Mouse (Mus musculus) T-helper 2 cell (primary cell): ENCODE results near the gene Mrln.

ENCODE experiments used
- in situ Hi-C: fragments of 300-600 bp; cut with MboI, MseI; formaldehyde crosslinking; loops from one replicate; pipeline ENCODE4 v1.15.1; 2025; ENCODE audit warnings: high pct_unique_total_duplicates

The Mrln gene

DNA sequence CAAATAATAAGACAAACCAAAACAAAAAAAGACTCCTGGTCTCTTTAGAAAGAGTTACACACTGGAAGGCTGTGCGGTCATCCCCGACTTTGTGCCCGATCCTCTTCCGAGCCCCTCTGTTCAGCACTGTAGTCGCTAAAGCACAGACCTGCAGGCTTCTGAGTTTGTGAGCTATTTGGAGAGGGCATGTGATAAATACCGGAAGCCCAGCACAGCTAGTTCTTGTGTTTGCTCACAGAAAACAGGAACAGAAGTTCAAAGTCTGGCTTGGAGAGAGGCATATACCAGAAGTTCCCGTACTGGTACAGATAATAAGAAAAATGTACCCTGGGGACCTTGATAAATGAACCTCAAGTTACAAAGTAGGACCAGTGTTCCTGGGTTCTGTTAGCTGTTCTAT is 9.2 kb upstream of the Mrln start:
- in situ Hi-C loops: no loop called here

DNA sequence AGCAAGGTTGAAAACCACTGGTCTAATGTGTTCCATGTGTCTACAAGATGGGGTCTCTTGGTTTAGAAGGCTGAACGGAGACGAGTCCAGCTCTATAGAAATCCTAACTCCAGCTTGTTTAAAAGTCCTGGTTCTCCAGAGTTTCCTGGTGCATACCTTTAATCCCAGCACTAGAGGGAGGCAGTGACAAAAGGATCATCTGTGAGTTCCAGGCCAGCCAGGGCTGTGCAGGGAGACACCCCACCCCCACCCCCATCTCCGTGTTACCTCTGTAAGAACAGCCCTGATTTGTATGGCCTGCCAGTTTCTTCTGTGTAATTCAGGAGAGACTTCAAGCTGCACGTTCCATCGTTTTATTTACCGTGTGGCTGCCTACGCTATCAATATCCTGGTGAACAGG is 8.7 kb upstream of the Mrln start:
- in situ Hi-C loops: no loop called here

DNA sequence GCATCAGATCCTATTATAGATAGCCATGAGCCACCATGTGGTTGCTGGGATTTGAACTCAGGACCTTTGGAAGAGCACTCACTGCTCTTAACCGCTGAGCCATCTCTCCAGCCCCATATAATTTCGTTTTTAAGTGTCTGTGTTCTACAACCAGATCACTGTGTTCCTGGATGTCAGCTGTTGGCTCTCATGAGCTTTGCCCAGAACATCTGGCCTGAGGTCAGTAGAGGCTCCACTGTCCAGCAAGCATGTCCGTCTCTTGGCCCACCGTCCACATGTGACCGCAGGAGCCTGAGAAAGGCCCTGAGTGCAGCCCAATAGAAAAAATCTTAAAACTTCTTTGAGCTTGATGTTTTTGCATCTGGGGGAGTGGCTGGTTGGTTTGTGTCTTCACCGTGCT is 7.8 kb upstream of the Mrln start:
- in situ Hi-C loops: no loop called here

DNA sequence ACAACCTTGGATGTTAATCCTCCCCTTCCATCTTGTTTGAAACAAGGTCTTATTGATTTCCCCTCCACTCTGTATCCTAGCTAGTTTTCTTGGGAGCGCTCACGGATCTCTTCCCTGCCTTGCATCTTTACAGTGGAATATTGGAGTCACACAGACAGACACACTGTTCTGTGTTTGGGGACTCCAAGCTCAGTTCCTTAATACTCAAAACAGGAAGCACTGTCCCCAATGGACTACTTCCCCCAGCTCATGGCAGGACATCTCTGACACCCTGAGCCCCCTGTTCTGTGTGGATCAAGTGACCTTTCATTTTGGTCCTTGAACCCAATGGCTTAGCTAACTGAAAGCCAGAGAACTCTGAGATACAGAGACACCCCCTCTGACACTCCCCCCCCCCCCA is 6.9 kb upstream of the Mrln start:
- in situ Hi-C loops: no loop called here

DNA sequence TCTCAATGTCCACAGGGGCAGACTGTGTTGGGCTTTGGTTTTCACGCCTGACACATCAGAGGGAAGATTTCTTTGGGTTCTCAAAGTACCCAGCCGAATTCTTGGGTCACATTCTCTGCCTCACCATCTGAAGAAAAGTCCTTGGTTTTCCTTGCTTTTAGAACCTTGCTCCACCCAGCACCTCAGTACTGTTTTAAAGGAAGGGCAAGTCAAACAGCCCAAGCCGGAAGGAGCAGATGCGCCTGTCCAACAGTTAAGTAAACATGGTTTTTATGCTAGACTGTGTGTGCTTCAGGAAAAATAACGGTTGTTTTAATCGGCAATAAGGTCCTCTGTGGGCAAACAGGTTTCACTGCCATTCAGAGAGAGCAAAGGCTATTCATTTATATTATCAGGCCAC is 6.5 kb upstream of the Mrln start:
- in situ Hi-C loops: no loop called here

- in situ Hi-C loops: no loop called here
Measured at GRCm38 (mm10) chr10:70198951-70199463, 5.5 kb upstream of the Mrln start.

DNA sequence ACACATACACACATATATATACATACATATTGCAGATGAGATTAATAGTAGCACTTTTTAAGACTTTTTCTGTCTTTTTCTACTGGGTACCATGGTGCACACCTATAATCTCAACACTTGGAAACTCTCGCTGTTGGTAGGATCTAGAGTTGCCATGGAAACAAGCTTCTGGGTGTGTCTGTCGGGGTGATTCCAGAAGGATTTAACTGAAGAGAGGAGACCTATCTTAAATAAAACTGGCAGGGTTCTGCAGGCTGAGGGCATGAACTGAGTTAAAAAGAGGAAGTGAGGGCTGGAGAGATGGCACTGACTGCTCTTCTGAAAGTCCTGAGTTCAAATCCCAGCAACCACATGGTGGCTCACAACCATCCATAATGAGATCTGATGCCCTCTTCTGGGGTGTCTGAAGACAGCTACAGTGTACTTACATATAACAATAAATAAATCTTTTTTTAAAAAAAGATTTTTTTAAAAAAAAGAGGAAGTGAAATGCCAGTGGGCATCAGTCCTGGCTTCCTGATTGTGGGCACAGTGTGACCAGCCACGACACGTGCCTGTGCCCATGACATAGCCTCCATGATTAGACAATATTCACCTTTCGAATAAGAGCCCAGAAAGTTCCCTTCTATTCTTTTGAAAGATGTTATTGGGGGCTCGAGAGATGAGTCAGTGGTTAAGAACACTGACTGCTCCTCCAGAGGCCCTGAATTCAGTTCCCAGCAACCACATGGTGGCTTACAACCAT is 4.8 kb upstream of the Mrln start:
- in situ Hi-C loops: no loop called here

DNA sequence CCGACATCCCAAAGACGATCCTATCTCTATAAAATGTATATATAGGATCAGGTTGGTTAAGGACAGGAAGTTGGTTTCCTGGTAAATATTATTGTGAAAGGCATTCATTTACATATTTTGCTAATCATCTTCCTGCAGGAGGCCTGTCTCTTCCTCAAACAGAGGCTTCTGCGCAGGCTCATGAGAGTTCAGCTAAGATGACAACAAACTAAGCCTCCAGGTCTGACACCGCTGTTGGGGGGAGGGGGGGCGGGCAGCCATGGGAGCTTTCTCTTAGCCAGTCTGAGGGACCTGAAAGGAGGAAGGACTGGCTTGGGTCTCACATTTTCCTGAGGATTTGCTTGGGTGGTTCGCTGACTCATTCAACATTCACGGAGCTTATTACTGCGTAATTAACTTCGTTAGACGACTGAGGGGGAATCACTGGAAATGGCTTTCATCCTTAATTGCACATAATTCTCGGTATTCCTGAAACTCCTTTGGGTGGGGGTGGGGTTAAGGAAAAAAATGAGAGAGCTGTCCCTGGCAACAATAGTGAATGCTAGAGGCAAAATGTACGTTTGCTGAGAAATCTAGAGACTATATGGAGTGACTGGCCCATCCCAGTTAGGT is 3.5 kb upstream of the Mrln start:
- in situ Hi-C loops: no loop called here

DNA sequence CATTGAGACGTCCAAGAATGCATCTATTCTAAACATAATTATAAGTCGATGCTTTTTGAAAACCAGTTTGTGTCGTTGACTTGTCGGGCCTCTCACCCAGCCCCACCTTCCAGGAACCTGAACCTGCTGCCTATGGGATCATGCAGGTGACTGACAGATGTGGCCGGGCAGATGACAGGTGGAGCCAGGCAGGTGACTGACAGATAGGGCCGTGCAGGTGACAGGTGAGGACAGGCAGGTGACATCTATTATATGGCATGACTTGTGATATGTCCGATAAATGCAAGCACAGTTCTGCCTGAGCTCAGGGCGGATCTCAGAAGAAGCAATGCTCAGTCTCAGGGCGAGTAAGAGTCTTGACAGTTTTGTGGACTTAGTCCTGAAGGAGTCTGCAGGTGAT is 6.8 kb downstream of the Mrln start:
- in situ Hi-C loops: no loop called here

DNA sequence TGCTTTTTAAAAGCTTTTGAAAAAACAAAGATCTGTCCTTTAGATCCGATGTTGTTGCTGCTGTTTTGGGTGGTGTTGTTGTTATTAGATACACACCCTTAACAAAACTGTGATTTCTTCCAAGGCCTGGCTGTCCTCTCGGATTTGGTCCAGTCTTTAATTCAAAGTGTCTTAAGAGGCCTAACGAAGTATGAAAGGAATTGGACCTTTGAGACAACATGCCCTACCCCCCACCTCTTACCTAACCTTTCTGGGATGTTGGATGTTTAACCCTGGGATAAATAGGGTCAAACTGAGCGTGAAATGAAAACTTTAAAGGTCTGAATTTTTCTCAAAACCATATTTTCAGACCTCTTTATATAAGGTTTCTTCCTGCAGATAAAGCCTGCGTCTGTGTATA is 16.5 kb downstream of the Mrln start:
- in situ Hi-C loops: loop anchor here (10.0 kb wide), 1 partner anchor 1366 kb away; no protein-coding TSS in a partner anchor

DNA sequence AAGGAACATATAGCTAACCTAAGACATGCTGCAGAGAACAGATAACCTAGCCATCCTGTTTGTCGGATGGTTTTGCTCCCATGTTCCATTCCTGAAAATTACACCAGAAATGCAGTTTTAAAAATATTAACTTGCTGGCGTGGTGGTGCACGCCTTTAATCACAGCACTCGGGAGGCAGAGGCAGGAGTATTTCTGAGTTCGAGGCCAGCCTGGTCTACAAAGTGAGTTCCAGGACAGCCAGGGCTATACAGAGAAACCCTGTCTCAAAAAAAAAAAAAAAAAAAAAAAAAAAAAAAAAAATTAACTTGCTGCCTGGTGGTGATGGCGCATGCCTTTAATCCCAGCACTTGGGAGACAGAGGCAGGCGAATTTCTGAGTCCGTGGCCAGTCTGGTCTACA is 17.8 kb downstream of the Mrln start:
- in situ Hi-C loops: loop anchor here (10.0 kb wide), 1 partner anchor 1367 kb away; no protein-coding TSS in a partner anchor

DNA sequence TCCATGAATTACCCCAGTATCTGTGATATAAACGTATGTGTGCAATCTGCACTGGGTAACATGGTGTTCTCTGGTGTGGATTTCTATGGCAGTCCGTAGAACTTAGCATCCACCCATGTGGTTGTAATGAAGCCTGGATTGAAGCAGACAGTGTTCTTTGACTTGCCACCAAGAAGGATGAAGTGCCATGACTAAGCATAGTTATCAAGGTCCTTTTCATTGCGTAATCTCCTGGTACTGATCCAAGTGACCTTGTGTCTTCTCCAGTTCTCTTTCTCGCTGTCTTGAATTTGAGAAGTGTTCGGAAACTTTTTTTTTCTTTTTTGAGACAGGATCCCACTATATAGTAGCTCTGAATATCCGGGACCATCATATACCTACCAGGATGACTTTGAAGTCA is 20.1 kb downstream of the Mrln start:
- in situ Hi-C loops: loop anchor here (10.0 kb wide), 1 partner anchor 1370 kb away; no protein-coding TSS in a partner anchor

DNA sequence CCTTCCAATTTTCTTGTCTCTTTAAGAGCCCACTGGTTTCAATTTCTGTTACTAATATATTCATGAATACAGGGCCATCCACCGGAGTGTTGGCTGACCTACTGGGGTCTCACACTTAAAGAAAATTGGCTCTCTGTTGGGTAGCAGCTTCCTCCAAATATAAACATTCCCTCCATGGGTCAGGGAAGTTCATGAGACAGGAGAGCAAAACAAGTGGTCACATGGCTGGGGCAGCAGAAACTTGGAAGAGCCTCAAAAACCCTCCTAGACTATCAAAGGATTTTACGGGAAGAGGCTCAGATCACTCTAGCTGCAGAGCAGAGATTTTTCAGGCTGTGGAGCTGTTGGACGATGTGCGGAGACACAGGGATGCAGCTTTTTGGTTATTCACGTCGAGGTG is 21.3 kb downstream of the Mrln start:
- in situ Hi-C loops: loop anchor here (10.0 kb wide), 1 partner anchor 1371 kb away; no protein-coding TSS in a partner anchor

DNA sequence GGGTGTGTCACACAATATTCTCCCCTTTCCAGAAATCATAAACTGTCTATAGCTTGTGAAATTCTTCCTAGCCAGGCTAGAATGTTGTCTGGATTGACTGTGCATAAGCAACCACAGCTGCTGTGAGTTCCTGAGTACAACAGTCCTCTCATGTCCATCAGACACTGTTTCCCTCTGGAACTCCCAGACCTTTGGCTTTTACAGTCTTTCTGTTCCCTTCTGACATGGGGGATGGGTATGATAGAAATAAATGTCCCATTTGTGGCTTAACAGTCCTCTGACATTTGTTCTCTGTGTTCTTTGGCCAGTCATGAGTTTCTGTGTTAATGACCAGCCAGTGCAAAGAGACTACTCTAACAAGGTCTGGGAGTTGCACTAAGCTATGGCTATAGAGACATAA is 22.1 kb downstream of the Mrln start:
- in situ Hi-C loops: loop anchor here (10.0 kb wide), 1 partner anchor 1372 kb away; no protein-coding TSS in a partner anchor

- in situ Hi-C loops: no loop called here
Measured at GRCm38 (mm10) chr10:70230352-70230751, 25.9 kb downstream of the Mrln start.

DNA sequence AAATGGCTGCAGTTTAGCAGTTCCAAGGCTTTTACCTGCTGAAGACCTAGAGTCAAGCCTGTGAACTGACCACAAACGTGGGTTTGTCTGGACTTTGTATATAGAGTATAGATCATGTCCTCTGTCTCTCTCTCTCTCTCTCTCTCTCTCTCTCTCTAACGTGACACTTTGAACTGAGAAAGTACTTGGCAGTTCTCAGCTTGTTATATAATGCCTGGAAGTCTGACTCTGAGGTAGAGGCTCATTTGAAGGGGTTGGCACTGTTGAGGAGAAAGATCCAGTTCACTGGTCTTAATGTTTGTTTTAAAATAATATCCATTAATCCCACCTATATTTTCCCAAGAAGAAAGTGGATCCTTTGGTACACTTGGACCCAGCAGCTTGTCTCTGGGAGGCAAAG is 33.5 kb downstream of the Mrln start:
- in situ Hi-C loops: no loop called here

- in situ Hi-C loops: no loop called here
Measured at GRCm38 (mm10) chr10:70242751-70243444, 38.4 kb downstream of the Mrln start.

DNA sequence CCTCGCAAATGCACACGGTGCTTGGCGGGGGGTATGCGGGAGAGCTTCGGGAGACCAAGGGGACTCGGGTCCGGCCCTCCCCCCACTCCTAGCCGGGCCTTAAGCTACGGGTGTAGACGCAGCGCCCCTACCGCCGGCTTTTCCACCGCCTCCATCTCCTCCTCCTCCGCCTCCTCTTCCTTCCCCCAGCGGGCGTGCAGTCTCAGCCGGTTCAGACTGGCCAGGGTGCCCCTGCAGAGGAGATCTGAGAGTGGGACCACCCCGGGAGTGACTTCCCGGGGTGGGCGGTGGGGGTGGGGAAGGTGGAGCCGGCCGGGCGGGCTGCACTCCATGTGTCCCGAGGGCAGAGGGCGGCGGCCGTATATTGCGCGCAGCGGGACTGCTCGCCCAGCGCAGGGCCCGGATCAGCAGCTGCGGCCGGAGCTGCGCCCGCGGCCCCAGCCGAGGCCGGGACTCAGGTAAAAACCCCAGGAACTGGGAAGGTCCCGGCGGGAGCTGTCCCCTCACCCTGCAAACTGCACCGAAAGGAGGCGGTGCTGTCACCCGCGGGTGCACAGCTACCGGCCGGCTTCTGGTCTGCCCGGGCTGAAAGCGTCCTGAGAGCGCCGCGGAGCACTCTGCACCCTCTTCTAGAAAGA is 40.6 kb downstream of the Mrln start, which contains the start of gene Slc16a9:
TSS of gene Slc16a9 (plus strand) at position 180 of the 638 bp plus-strand sequence.
- in situ Hi-C loops: no loop called here

GRCm38 (mm10) chr10:70245559-70245945 is 41.1 kb downstream of the Mrln start:
- in situ Hi-C loops: no loop called here

DNA sequence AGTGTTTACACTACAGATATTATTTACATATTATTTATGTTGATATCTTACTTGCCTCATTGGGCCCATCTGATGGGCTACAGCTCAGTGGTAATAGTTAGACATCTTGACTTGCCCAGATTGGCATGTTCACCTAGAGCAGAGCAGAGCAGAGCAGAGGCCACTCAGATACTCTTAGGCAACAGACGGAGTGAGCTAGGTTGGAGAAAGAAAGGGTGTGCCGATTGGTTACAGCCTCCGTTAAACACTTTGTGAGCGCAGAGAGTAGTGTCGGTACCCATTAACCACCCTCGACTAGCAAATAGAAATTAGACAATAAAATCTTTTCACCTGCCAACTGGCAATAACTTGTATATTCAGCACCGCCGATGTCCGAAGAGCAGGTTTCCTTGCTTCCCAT is 41.6 kb downstream of the Mrln start:
- in situ Hi-C loops: no loop called here

DNA sequence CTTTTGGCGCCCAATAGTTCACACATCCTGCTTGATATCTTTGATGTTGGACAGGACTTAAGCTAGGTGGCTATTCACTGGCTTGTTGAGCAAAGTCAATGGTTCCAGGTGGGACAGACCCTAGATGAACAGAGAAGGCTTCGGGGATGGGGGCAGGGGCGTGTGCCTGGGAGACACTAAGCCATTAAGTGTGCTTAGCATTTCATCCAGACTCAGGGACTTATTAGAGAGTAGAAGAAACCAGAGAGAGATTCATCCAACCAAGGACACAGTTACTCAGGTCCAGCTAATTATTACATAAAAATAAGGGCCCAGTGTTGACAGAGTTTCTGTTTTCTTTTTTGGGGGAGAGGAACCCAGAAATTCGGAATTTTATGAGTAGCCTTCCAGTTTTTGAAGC is 45.9 kb downstream of the Mrln start:
- in situ Hi-C loops: no loop called here

- in situ Hi-C loops: no loop called here
Measured at GRCm38 (mm10) chr10:70250766-70251165, 46.3 kb downstream of the Mrln start.
